Mouse (Mus musculus) lung, postnatal 36 days (tissue): Measurements from ENCODE around the gene Dnajc30.
"Not testable (repeated sequence)": the region's sequence is repeated elsewhere in the genome, so short reads cannot be mapped to it uniquely, and the experiment has no call there.

Experiments
- DNase-seq: peaks from one replicate; pipeline ENCODE4 v3.0.0; 2022; ENCODE audit warnings: mixed read lengths

Dnajc30 gene

DNA sequence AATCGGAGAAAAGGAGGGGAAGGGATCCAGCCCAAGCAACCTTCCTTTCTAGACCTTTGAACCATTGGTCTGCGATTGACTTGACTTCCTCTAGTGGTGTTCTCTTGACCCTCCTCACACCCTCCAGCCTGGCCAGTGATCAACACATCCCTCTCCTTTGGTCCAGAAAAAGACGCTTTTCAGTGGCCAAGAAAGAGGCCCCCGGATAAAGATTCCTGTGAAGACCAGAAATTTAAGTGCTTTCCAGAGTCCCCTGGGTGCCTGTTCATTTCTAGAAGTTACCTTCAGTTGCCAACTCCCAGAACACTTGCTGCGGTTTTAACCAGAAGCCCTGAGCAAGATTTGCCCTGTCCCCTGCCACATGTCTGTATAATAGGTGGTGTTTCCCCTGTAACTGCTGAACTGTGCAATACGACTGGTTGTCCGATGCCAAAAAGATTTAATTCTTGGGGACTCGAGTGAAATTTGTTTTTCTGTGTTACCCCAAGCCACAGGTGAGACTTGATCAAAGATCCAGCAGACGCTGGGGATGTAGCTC, 976 bp downstream of the Dnajc30 start, which contains the start of gene Bud23:
Gene Bud23, minus strand, starts transcription at position 51 of the 538 bp plus-strand sequence.
- DNase-seq, result not testable (repeated sequence)

DNA sequence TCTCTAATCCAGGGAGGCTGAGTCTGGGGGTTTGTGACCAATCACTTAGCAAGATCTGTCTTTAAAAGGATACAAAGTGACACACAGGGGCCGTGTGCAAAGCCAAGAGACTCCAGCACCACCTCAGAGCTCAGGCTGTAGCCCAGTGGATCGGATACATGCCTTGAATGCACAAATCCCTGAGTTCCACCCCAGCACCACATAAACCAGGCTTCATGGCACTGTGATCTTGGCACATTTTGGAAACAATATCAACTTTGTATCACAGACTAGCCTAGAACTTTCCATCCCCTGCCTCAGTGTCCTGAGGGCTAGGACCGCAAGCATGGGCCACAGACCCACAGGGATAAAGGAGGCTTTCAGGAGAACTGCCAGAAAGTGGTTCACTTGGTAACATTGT, 2.0 kb downstream of the Dnajc30 start:
- no peak for DNase-seq

DNA sequence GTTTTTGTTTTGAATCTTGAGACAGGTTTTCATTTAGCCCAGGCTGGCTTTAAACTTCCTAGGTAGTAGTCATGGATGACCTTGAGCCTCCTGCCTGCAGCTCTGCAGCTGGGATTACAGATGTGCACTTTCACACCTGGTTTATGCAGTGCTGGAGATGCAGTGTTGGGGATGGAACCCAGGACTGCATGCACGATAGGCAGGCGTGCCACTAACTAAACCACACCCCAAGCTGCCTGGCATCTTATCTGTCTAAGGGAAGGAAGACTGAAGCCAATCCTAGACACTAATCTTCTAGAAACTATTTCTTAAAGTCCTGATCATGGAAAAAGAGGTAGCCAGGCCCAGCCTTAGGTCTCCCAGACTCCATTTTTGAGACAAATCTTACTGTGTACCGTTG, 6.4 kb downstream of the Dnajc30 start:
- no peak for DNase-seq

DNA sequence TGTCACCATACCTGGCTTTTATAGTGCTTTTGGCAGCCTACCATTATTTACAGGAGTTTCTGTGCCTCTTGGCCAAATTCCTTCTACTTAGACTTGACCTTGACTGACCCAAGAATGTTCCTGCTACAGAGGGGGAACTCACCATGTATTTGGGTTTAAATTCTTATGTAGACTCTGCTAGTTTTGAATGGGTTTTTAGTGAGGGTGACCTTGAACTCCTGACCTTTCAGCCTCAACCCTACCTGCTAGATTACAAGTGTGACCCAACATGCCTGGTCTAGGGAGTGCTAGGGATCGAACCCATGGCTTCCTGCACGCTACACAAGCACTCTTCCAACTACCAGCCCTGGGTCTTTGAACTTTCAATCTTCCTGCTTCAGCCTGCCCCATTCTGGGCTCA, 8.1 kb downstream of the Dnajc30 start:
- DNase-seq, result no peak

DNA sequence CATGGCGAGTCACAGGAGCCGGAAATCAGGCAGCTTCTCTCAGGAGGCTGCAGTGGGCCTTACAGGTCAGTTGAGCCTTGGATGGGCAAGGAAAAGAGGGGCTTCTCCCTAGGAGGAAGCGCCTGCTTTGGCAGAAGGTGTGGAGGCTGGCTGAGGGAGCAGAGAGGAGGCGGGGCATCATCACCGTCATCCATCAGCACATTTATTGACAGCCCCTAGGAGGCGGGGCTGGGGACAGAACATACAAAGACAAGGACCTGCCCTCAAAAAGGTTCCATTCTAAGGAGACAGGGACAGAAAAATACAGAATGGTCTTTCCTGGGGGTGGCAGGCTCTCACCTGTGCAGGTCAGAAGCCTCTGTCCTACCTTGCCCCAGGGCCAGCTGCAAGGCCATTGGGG, 8.7 kb downstream of the Dnajc30 start:
- no peak for DNase-seq

DNA sequence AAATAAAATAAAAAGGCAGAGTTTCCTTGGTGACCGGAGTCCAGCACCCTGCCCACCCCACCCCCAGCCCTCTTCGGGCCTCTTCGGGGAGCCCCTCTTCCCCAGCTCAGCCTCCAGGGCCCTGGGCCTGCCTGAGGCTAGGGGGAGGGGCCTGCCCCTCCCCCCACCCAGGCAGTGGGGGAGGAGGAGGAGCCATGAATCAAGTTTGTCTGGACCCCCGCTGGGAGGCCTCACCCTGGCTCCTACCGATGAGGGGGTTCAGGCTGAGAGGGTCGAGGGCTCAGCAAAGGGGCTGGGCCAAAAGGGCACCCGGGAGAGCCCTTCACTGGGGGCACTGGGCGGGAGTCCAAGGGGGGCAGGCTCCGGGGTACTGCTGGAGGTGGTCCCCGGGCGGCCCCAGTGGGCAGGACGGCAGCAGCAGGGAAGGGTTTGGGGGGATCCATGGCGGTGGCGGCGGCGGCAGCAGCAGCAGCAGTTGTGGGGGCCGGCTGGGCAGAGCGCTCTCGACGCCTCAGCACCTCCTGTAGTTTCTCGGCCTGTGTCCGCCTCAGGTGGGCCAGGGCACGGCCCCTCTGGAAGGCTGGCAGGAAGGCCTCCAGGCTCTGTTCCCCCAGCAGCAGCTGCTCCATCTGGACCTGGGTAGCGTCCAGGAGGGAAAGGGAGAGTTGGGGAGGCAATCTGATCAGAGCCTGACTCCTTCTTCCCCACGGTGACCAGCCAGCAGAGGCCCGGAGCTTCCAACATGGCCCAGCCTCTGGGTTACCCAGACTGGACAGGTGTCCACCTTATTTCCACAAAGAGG, 9.5 kb downstream of the Dnajc30 start:
- no peak for DNase-seq

DNA sequence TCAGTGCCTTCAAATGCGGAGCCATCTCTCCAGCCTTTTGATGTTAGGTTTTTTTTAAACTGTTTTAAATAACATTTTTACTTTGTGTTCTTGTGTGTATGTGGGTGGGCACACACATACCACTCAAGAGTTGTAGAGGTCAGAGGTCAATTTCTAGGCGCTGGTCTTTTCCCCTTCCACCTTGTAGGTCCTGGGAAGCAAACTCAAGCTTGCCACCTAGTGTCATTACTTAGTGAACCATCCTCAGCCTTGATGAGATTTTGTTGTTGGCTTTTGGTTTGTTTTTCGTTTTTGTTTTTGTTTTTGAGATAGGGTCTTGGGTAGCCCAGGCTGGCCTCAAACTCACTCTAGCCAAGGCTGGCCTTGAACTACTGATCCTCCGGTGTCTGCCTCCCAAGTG, 11.7 kb downstream of the Dnajc30 start:
- DNase-seq, result no peak

DNA sequence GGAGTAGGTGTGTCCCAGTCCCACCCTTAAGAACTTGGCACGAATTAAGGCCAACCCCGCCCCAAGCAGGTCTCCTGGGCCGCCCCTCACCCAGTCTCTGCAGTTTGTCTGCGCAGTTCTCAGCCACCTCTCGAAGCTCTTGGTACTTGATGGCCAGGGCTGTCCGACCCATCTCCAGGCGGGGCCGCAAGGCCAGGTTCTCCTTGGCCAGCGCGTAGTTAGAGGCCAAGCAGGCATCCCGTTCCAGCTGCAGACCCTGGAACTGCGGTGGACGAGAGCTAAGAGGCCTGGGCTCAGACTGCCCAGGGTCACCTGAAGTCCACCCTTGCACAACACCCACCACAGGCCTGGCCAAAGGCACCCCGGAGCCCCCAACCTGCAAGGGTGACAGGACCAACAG, 12.4 kb downstream of the Dnajc30 start:
- no peak for DNase-seq

DNA sequence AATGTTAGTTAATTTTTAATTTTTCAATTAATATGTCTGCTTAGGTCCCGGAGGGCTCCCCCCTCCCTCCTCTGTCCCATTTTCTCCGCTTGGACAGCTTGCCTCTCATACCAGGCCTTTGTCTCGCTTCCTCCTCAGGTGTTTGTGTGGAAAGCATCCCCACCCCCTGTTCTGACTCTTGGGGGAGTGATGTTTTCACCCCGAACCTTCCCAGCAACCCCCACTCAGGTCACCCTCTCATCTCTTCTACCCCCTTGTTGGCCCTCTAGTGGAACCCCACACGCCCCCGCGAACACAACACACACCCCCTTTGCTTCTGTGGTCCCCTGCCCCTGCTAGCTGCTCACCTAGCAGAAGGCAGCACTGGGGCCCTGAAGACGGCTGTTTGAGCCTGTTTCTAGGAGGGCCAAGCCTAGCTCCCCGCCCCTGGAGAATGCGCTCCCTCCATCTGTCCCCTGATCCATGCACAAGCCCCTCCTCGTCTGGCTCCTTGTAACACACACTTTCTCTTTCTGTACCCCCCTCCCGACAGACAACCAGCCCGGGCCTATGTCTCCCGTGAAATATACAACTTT, 13.0 kb downstream of the Dnajc30 start:
- peak; percentile 8 for DNase-seq

DNA sequence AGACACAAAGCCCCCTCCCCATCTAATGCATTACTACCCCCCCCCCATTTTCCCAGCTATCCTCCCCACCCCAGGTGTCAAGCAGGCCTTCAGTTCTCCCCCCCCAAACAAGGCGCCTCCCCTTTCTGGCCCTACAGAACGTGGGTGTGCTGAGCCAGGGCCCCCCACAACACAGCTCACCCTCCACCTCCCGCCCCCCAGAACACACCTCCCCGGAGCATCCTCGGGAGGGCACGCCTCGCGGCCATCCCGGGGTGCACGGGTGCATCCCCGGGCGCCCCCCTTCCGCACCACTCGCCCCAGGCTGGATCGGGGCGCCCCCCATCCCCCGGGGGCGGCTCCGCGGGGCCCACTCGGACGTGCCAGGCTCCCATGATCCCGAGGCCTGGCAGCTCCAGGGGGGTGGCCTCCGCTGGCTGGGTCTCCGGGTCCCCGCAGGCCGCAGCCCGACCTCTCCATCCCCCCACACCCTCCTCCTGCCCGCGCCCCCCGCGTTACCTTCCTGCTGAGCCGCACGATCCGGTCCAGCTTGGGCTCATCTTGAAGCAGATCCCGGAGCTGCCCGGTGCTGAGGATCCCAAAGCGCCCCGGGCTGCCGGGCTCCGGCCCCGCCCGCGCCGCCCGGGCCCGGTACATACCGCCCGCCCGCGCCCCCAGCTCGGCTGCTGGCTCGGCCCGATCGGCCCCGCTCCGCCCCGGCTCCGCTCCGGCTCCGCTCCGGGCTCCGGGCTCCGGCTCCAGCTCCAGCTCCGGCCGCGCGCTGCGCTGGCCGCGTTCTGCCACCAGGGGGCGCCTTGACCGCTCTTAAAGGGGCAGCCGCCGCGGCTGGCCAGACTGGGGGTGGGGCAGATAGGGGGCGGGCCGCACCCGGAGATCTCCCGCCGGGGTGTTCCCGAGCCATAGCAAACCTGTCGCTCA, 13.8 kb downstream of the Dnajc30 start, which contains the start of gene Vps37d:
Gene Vps37d, minus strand, starts transcription at position 703 of the 918 bp plus-strand sequence.
- peak; percentile 93 for DNase-seq

DNA sequence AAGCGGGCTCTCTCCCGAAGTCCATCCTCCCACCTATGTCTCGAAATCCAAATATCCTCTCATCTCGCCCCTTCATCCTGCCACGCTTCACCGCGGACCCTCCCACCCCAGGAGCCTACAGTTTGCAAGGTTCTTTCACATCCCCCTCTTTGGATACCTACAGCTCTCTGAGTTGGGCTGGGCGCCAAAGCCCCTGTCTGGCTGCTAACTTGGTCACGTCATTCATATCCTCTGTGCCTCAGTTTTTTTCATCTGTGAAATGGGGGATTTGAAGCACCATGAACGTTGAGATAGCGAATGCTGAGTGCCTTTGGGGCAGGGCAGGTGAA, 14.4 kb downstream of the Dnajc30 start:
- DNase-seq, result no peak

DNA sequence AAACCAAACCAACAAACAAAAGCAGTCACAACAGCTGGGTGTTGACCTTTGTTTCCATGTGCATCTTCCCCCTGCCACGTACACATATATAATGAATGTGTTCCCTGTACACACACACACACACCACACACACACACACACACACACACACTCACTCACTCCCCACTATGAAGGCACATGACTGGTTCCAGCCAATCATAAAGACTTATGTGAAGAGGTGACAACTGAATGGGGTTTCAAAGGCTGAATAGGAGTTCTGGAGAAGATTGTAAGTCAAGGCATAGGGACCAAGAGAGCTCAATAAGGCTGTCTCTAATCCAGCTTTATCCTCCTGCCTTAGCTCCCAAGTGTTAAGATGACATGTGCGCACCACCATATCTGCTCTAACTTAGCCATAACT, 15.6 kb downstream of the Dnajc30 start:
- no peak for DNase-seq

DNA sequence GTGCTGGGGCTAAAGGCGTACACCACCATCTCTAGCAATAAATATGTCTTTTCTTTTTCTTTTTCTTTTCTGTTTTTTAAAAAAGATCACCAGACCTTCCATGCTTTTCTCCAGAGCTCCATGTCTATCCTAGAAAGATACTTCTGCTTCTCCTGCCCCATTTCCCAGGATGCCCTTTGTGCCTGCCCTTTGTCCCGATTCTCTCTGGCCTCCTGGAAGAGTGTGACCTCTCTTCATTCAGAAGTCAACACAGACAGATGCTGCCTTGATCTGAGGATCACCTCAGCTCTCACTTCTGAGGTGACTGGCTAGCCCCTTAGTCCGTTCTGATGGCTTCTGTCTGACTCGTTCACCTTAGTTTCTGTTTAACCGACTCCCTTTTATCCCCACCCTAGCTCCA, 16.5 kb downstream of the Dnajc30 start:
- no peak for DNase-seq

DNA sequence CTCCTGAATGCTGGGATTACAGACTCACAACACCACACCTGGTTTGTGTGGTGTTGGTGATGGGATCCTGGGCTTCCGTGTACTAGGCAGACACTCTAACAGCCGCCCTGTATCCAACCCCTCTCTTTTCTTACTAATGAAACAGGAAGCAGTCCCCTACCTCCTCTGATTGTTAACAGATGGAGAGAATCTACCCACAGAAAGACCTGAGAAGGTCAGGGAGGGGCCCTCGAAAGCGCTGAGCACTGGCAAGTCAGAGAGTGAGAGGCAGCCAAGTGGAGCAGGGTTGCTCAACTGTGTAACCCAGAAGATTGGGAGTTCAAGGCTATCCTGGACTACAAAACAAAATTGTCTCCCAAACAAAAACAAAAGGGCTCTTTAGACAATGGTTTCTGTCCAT, 22.9 kb downstream of the Dnajc30 start:
- no peak for DNase-seq

DNA sequence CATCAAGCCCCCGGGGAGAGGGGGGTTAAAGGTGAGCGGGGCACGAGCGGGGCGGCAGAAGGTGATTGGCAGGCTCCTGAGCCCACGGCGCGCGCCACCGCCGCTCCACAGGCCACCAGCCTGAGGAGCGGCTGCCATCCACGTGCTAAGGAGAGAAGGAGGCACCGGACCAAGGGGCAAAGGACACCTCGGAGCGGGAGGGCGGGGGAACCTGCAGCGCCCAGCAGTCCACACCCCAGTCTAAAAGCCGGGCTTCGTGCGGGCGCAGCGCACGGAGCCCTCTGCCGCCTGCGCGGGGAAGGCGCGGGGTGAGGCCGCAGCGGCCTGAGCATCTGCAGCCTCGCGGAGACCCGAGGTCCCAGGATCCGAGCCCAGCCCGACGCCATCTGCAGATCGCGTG, 25.7 kb downstream of the Dnajc30 start, which contains the start of gene Mlxipl:
Gene Mlxipl, plus strand, starts transcription at position 238 of the 400 bp plus-strand sequence.
- no peak for DNase-seq

DNA sequence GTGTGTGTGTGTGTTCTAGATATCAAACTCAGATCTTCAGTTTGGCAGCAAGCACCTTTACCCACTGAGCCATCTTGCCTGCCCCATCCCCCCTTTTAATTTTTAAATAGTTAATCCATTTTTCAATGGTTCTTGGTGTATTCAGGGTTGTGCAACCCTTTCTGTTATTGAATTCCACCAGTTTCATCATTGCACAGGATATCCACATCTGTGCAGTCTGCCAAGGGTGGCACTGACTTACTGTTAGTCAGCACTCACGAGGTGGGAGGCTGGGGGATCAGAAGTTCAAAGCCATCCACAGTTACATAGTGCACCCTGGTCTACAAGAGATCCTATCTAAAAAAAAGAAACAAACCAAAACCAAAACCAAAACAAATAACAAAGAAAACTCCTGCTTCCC, 37.0 kb downstream of the Dnajc30 start:
- no peak for DNase-seq

DNA sequence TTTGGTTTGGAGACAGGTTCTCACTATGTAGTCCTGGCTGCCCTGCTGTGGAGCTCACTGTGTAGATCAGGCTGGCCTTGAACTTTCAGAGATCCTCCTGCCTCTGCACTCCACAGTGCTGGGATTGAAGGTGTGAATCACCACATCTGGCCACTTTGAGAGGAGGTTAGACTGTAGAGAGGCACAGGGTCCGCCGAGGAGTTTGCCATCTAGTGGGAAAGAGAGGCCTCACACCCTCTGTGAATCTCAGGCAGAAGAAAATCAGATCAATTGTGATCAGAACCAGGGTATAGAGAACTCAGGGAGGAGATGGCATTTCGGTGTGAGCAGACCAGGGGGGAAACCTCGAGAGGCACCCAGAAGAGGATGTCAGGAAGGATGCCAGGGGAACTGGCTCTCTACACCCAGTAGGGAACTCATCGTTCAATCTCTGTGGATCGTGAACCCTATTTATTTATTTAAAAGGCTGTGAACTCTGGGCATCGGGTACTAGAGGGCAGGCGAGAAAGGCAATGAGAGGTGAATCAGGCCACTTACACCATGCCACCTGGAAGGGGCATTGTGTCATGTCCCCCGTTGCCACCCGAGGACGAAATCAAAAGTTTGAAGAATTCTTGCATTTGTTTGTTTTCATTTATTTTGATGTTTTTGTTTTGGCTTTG, 40.1 kb downstream of the Dnajc30 start:
- peak; percentile 17 for DNase-seq

DNA sequence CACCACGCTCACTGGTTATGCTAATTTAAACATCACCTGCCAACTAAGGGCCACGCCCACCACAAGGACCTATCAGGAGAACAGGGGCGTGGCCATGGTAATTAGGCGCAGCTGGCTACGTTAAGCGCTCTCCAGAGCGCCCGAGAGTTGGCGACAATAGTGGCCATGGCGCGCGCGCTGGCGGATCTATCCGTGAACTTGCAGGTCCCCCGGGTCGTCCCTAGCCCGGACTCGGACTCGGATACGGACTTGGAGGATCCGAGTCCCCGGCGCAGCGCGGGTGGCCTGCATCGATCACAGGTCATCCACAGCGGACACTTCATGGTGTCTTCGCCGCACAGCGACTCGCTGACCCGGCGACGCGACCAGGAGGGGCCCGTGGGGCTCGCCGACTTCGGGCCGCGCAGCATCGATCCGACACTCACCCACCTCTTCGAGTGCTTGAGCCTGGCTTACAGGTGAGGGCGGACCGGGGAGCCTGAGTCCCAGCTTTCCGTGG, 42.8 kb downstream of the Dnajc30 start:
- peak; percentile 95 for DNase-seq

DNA sequence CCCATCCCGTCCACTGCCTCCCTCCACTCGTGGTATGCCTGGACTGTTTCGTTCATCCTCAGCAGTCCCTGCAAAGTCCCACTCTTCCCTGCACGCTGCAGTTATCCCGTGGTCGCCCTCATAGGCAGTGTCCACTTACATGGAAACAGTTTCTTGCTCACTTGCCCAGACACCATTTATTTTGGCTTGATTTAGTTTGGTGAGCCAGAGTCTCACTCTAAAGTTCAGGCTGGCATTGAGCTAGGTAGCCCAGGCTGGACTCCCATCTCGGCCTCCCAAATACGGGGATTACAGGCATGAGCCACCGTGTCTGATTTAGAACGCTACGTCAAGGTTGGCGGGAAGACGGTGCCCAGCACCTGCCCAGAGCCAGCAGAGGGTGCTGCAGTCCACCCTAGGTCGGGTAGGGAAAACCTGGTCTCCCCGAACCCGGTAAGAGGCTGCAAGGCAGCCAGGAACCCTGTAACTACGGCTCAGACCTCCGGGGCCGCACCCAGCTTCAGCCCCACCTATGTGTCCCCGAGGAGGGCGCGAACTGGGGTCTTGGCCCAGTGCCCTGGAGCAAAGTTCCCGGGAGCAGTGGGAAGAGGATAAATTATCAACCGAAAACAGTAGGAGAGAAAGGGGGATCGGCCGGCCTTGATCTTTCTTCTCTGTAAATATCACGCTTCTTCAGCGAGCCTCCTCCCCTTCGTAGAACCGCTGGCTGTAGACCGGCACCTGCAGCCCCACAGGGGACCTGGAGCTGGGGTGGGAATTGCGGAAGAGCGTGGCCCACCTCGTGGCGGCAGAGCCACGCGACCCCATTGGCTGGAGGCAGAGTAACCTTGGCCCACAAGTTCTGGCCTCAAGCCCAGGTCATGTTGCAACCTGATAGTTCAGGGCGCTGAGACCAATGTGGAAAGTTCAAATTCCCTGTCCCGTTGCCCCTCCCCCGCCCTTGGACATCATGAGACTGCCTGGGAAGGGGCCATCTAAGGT, 43.8 kb downstream of the Dnajc30 start:
- DNase-seq, result peak; percentile 74

DNA sequence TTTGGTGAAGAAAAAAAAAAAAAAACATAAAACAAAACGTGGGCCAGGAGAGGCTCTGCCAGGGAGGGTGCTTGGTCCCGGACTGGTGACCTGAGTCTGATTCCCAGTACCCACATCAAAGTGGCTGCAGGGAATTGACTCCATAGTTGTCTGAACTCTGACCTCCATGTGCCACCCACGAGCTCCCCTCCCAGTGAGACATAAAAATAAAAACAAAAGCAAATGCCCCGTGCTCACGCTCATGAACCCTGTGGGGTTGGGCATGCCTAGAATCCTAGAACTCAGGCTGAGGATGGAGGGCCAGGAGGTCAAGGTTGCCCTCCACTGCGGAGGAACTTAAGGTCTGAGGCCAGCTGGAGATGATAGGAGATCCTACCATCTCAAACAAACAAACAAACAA, 45.0 kb downstream of the Dnajc30 start:
- DNase-seq, result no peak

DNA sequence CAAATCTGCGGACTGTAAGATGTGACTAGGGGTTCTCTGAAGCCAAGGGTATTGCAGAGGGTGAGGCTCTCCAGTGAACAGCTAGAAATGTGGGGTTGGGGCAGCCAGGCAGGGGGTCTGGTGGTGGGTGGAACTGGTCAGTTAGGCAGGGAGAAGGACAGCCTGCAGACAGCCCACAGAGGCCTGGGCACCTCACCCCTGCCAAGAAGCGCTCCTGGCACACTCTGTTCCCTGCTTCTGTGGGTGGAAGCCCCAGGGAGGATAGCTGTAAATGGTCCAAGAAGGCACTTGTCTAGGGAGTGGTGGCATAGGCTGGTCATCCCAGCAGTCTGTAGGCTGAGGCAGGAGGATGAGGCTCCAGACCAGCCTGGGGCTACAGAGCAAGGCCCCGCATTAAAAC, 45.4 kb downstream of the Dnajc30 start:
- DNase-seq, result no peak
